Mouse (Mus musculus) c-Kit-positive CD71-positive TER-119-positive erythroid progenitor cells, embryonic 14.5 days (primary cell): Measurements from ENCODE around the gene Apol6.

ENCODE experiments used
- DNase-seq: peaks from one replicate; pipeline ENCODE4 v3.0.0-alpha.2; 2013; ENCODE audit warnings: low spot score

Gene Apol6

GRCm38 (mm10) chr15:77070745-77071268 lies 26.3 kb downstream of the Apol6 start:
- DNase-seq, result no peak

GRCm38 (mm10) chr15:77071501-77071900 lies 27.0 kb downstream of the Apol6 start:
- no peak for DNase-seq

GRCm38 (mm10) chr15:77072556-77073163 lies 28.1 kb downstream of the Apol6 start:
- no peak for DNase-seq

GRCm38 (mm10) chr15:77076523-77076922 lies 32.0 kb downstream of the Apol6 start:
- no peak for DNase-seq

- no peak for DNase-seq
Measured at GRCm38 (mm10) chr15:77077906-77078305, 33.4 kb downstream of the Apol6 start.

- no peak for DNase-seq
Measured at GRCm38 (mm10) chr15:77078786-77079185, 34.3 kb downstream of the Apol6 start.

GRCm38 (mm10) chr15:77079256-77079822 lies 34.8 kb downstream of the Apol6 start:
- no peak for DNase-seq

- no peak for DNase-seq
Measured at GRCm38 (mm10) chr15:77079890-77080361, 35.4 kb downstream of the Apol6 start.

- DNase-seq, result no peak
Measured at GRCm38 (mm10) chr15:77080684-77081254, 36.2 kb downstream of the Apol6 start.

- no peak for DNase-seq
Measured at GRCm38 (mm10) chr15:77081454-77081853, 36.9 kb downstream of the Apol6 start.

GRCm38 (mm10) chr15:77085818-77086217 lies 41.3 kb downstream of the Apol6 start:
- DNase-seq, result no peak

- no peak for DNase-seq
Measured at GRCm38 (mm10) chr15:77086488-77086887, 42.0 kb downstream of the Apol6 start.

GRCm38 (mm10) chr15:77089249-77089648 lies 44.7 kb downstream of the Apol6 start:
- DNase-seq, result no peak

- DNase-seq, result no peak
Measured at GRCm38 (mm10) chr15:77090531-77090930, 46.0 kb downstream of the Apol6 start.

GRCm38 (mm10) chr15:77091394-77091793 lies 46.9 kb downstream of the Apol6 start:
- DNase-seq, result no peak

- no peak for DNase-seq
Measured at GRCm38 (mm10) chr15:77094431-77094830, 49.9 kb downstream of the Apol6 start.

GRCm38 (mm10) chr15:77095216-77095615 lies 50.7 kb downstream of the Apol6 start:
- no peak for DNase-seq

- no peak for DNase-seq
Measured at GRCm38 (mm10) chr15:77097358-77097757, 52.8 kb downstream of the Apol6 start.

GRCm38 (mm10) chr15:77099756-77100155 lies 55.2 kb downstream of the Apol6 start:
- no peak for DNase-seq

GRCm38 (mm10) chr15:77102685-77103084 lies 58.2 kb downstream of the Apol6 start:
- no peak for DNase-seq

- no peak for DNase-seq
Measured at GRCm38 (mm10) chr15:77104349-77105158, 60.0 kb downstream of the Apol6 start.

GRCm38 (mm10) chr15:77105273-77105672 lies 60.7 kb downstream of the Apol6 start:
- no peak for DNase-seq
